Mouse (Mus musculus): ENCODE data around the gene Dmgdh. TPM values are rescaled to one million over a fixed set of nuclear protein-coding genes. Genes with fewer than 3 reads are reported as not detected.

The Dmgdh gene
- polyA plus RNA-seq, 1 experiment from 2014 or later = 0.07 TPM

- Histone ChIP-seq H3K36me3 (ENCODE audit: control insufficient read depth, insufficient read depth, low read length) (no peaks in the 10 kb centered on the region), H3K27me3 (ENCODE audit: control insufficient read depth, insufficient read depth, low read length) (no peaks in the 10 kb centered on the region), H3K4me2 (ENCODE audit: low read depth, low read length) (no peak overlapping the region), H3K4me3 (ENCODE audit: low read depth, low read length) (no peak overlapping the region), H3K9me3 (ENCODE audit: control insufficient read depth, low read length) (no peaks in the 10 kb centered on the region), H3K4me1 (ENCODE audit: control insufficient read depth, insufficient read depth, low read length) (no peaks in the 10 kb centered on the region), H3K27ac (ENCODE audit: low read depth, low read length) (no peak overlapping the region), H3K9ac (replicated peaks; ENCODE audit: low read depth, low read length) (no peak overlapping the region)
- 79% methylated on average over 4 of the region's 4 CpGs for WGBS
- no peak for ATAC-seq (ENCODE audit: low read depth)
These were observed 47.7 kb downstream of the Dmgdh start for GRCm38 (mm10) chr13:93721916-93722315.

GRCm38 (mm10) chr13:93723455-93723854 is 49.2 kb downstream of the Dmgdh start:
- Histone ChIP-seq H3K27me3 (ENCODE audit: control insufficient read depth, insufficient read depth, low read length) (no peaks in the 10 kb centered on the region), H3K4me3 (ENCODE audit: low read depth, low read length) (no peak overlapping the region), H3K4me2 (ENCODE audit: low read depth, low read length) (no peak overlapping the region), H3K36me3 (ENCODE audit: control insufficient read depth, insufficient read depth, low read length) (no peaks in the 10 kb centered on the region), H3K9me3 (ENCODE audit: control insufficient read depth, low read length) (no peaks in the 10 kb centered on the region), H3K27ac (ENCODE audit: low read depth, low read length) (no peak overlapping the region), H3K9ac (replicated peaks; ENCODE audit: low read depth, low read length) (no peak overlapping the region), H3K4me1 (ENCODE audit: control insufficient read depth, insufficient read depth, low read length) (no peaks in the 10 kb centered on the region)
- WGBS = 90% methylated on average over 3 of the region's 3 CpGs
- 0 out of 2 replicates have a peak, but pooled peaks have one; percentile 29 for ATAC-seq (ENCODE audit: low read depth)

- Histone ChIP-seq H3K27me3 (ENCODE audit: control insufficient read depth, insufficient read depth, low read length) (no peaks in the 10 kb centered on the region), H3K27ac (ENCODE audit: low read depth, low read length) (no peak overlapping the region), H3K9me3 (ENCODE audit: control insufficient read depth, low read length) (no peaks in the 10 kb centered on the region), H3K9ac (replicated peaks; ENCODE audit: low read depth, low read length) (no peak overlapping the region), H3K4me1 (ENCODE audit: control insufficient read depth, insufficient read depth, low read length) (no peaks in the 10 kb centered on the region), H3K4me2 (ENCODE audit: low read depth, low read length) (no peak overlapping the region), H3K36me3 (ENCODE audit: control insufficient read depth, insufficient read depth, low read length) (no peaks in the 10 kb centered on the region), H3K4me3 (ENCODE audit: low read depth, low read length) (no peak overlapping the region)
- 0 out of 2 replicates have a peak, but pooled peaks have one; percentile 30 for ATAC-seq (ENCODE audit: low read depth)
- 29% methylated on average over 2 of the region's 2 CpGs for WGBS
These were observed 50.0 kb downstream of the Dmgdh start for GRCm38 (mm10) chr13:93724206-93724605.

- Histone ChIP-seq H3K4me3 (ENCODE audit: low read depth, low read length) (no peak overlapping the region), H3K9ac (replicated peaks; ENCODE audit: low read depth, low read length) (no peak overlapping the region), H3K4me2 (ENCODE audit: low read depth, low read length) (no peak overlapping the region), H3K27me3 (ENCODE audit: control insufficient read depth, insufficient read depth, low read length) (no peaks in the 10 kb centered on the region), H3K36me3 (ENCODE audit: control insufficient read depth, insufficient read depth, low read length) (no peaks in the 10 kb centered on the region), H3K4me1 (ENCODE audit: control insufficient read depth, insufficient read depth, low read length) (no peaks in the 10 kb centered on the region), H3K9me3 (ENCODE audit: control insufficient read depth, low read length) (no peaks in the 10 kb centered on the region), H3K27ac (ENCODE audit: low read depth, low read length) (no peak overlapping the region)
- no peak for ATAC-seq (ENCODE audit: low read depth)
- WGBS = 93% methylated on average over 5 of the region's 5 CpGs
These were observed 61.0 kb downstream of the Dmgdh start for GRCm38 (mm10) chr13:93735131-93735636.

DNA sequence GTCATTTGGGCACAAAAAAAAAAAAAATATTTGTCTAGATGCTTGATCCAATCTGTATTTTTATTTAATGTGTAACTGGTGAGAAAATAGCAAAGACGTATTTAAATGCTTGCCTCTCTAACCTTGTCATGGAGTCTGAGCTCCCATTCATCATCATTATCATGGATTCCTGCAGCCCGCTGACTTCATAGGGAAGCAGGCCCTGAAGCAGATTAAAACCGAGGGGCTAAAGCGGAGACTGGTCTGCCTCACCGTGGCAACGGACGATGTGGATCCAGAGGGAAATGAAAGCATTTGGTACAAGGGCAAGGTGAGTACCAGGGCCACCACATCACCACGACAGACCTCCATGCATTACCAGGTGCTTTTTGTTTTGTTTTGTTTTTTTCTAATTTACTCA is 69.9 kb downstream of the Dmgdh start:
- Histone ChIP-seq H3K9ac (replicated peaks; ENCODE audit: low read depth, low read length) (no peak overlapping the region), H3K27me3 (ENCODE audit: control insufficient read depth, insufficient read depth, low read length) (no peaks in the 10 kb centered on the region), H3K9me3 (ENCODE audit: control insufficient read depth, low read length) (no peaks in the 10 kb centered on the region), H3K4me3 (ENCODE audit: low read depth, low read length) (no peak overlapping the region), H3K4me2 (ENCODE audit: low read depth, low read length) (no peak overlapping the region), H3K4me1 (ENCODE audit: control insufficient read depth, insufficient read depth, low read length) (no peaks in the 10 kb centered on the region), H3K36me3 (ENCODE audit: control insufficient read depth, insufficient read depth, low read length) (no peaks in the 10 kb centered on the region), H3K27ac (ENCODE audit: low read depth, low read length) (no peak overlapping the region)
- ATAC-seq (ENCODE audit: low read depth) = no peak
- WGBS = 45% methylated on average over 8 of the region's 8 CpGs

GRCm38 (mm10) chr13:93752597-93753400 is 78.6 kb downstream of the Dmgdh start:
- peak; percentile 72 for ATAC-seq (ENCODE audit: low read depth)
- Histone ChIP-seq H3K9me3 (ENCODE audit: control insufficient read depth, low read length) (no peaks in the 10 kb centered on the region), H3K4me2 (ENCODE audit: low read depth, low read length) (no peak overlapping the region; the same call in 1 of the 2 replicates), H3K4me1 (ENCODE audit: control insufficient read depth, insufficient read depth, low read length) (no peaks in the 10 kb centered on the region), H3K27ac (ENCODE audit: low read depth, low read length) (no peak overlapping the region), H3K27me3 (ENCODE audit: control insufficient read depth, insufficient read depth, low read length) (no peaks in the 10 kb centered on the region), H3K4me3 (ENCODE audit: low read depth, low read length) (no peak overlapping the region), H3K9ac (replicated peaks; ENCODE audit: low read depth, low read length) (no peak overlapping the region), H3K36me3 (ENCODE audit: control insufficient read depth, insufficient read depth, low read length) (no peaks in the 10 kb centered on the region)
- 28% methylated on average over 14 of the region's 14 CpGs for WGBS

- H3K4me3 ChIP-seq (ENCODE audit: low read depth, low read length) = no peak overlapping the region
- 92% methylated on average over 4 of the region's 4 CpGs for WGBS
These were observed 80.9 kb downstream of the Dmgdh start for GRCm38 (mm10) chr13:93755084-93755483.

DNA sequence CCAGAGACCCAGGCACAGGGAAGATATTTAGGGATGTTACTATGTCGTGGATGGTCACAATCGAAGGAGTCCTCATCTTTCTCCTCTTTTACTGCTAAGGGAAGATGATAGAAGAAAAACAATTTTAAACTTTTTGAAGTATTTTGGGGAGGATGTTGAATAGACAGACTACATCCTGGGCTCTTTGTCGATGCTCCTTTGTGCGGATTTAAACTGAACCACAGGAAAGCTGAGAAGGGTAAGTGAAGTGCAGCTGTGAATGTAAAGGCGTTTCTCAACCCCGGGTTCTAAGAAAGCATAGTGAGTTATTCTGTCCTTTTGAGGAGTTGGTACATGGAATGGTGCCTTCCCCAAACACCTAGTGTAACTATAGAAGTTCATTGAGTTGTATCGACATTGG is 82.4 kb downstream of the Dmgdh start:
- ATAC-seq (ENCODE audit: low read depth) = no peak
- H3K4me2 ChIP-seq (ENCODE audit: low read depth, low read length) = no peak overlapping the region
- no peak overlapping the region for H3K4me3 ChIP-seq (ENCODE audit: low read depth, low read length)
- H3K9ac ChIP-seq (replicated peaks; ENCODE audit: low read depth, low read length) = no peak overlapping the region
- H3K36me3 ChIP-seq (ENCODE audit: control insufficient read depth, insufficient read depth, low read length) = no peaks in the 10 kb centered on the region
- no peaks in the 10 kb centered on the region for H3K4me1 ChIP-seq (ENCODE audit: control insufficient read depth, insufficient read depth, low read length)
- H3K27ac ChIP-seq (ENCODE audit: low read depth, low read length) = no peak overlapping the region
- 93% methylated on average over 7 of the region's 7 CpGs for WGBS
- no peaks in the 10 kb centered on the region for H3K27me3 ChIP-seq (ENCODE audit: control insufficient read depth, insufficient read depth, low read length)
- H3K9me3 ChIP-seq (ENCODE audit: control insufficient read depth, low read length) = no peaks in the 10 kb centered on the region

More at GRCm38 (mm10) chr13:93755084-93755483, 80.9 kb downstream of the Dmgdh start:
- H3K27ac ChIP-seq (ENCODE audit: low read depth, low read length) = no peak overlapping the region
- H3K27me3 ChIP-seq (ENCODE audit: control insufficient read depth, insufficient read depth, low read length) = no peaks in the 10 kb centered on the region
- no peaks in the 10 kb centered on the region for H3K9me3 ChIP-seq (ENCODE audit: control insufficient read depth, low read length)
- H3K36me3 ChIP-seq (ENCODE audit: control insufficient read depth, insufficient read depth, low read length) = no peaks in the 10 kb centered on the region
- no peak for ATAC-seq (ENCODE audit: low read depth)
- H3K9ac ChIP-seq (replicated peaks; ENCODE audit: low read depth, low read length) = no peak overlapping the region
- H3K4me1 ChIP-seq (ENCODE audit: control insufficient read depth, insufficient read depth, low read length) = no peaks in the 10 kb centered on the region
- no peak overlapping the region for H3K4me2 ChIP-seq (ENCODE audit: low read depth, low read length)

DNA sequence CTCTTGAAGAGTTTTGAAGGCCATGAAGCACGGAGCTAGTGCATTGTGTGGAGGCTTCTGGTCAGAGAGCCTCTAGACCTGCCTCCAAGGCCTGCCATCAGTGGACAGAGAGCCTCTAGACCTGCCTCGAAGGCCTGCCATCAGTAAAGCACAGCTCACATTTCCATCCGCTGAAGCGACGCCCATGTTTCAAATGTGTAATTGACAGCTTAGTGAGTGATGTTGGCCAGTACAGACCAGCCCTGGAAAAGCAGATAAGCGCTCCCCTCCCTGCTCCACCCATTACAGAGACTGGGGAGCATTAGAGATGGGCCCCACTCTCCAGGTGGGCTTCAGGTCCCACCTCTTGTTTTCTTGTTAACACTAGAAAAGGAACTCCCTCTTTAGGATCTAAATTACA is 83.3 kb downstream of the Dmgdh start:
- Histone ChIP-seq H3K4me1 (ENCODE audit: control insufficient read depth, insufficient read depth, low read length) (no peaks in the 10 kb centered on the region), H3K4me2 (ENCODE audit: low read depth, low read length) (no peak overlapping the region), H3K9ac (replicated peaks; ENCODE audit: low read depth, low read length) (no peak overlapping the region), H3K36me3 (ENCODE audit: control insufficient read depth, insufficient read depth, low read length) (no peaks in the 10 kb centered on the region), H3K4me3 (ENCODE audit: low read depth, low read length) (no peak overlapping the region), H3K27me3 (ENCODE audit: control insufficient read depth, insufficient read depth, low read length) (no peaks in the 10 kb centered on the region), H3K27ac (ENCODE audit: low read depth, low read length) (no peak overlapping the region), H3K9me3 (ENCODE audit: control insufficient read depth, low read length) (no peaks in the 10 kb centered on the region)
- WGBS = 88% methylated on average over 6 of the region's 6 CpGs
- ATAC-seq (ENCODE audit: low read depth) = no peak

Measured in neural tube, embryonic 14.5 days (tissue).